Mouse (Mus musculus) limb, embryonic 12.5 days (tissue): ENCODE data around the gene Cfap70. TPM values are rescaled to one million over a fixed set of nuclear protein-coding genes. Genes with fewer than 3 reads are reported as not detected.

ENCODE experiments used
- ATAC-seq: fragments of 200-750 bp; cut with Nextera tagmentation; 2 replicates; pipeline ENCODE4 v1.8.0; 2017; ENCODE audit warnings: low read depth, moderate TSS enrichment; ENCODE audit not compliant: insufficient number of reproducible peaks, insufficient read depth, low FRiP score, low TSS enrichment
- H3K27ac ChIP-seq: fragments of 300-500 bp; sonication (generic); 2 replicates; pipeline ENCODE4 v1.5.1; 2016; ENCODE audit warnings: mild to moderate bottlenecking, moderate library complexity
- H3K27me3 ChIP-seq: fragments of 300-500 bp; sonication (generic); 2 replicates; pipeline ENCODE4 v1.6.1; 2016; ENCODE audit warnings: mild to moderate bottlenecking, moderate library complexity
- H3K36me3 ChIP-seq: fragments of 300-500 bp; sonication (generic); 2 replicates; pipeline ENCODE4 v1.6.1; 2016; ENCODE audit warnings: mild to moderate bottlenecking, moderate library complexity
- H3K4me1 ChIP-seq: fragments of 300-500 bp; sonication (generic); replicated peaks from 2 replicates; pipeline ENCODE4 v1.6.1; 2016
- H3K4me2 ChIP-seq: fragments of 300-500 bp; sonication (generic); 2 replicates; pipeline ENCODE4 v1.6.1; 2016; ENCODE audit warnings: mild to moderate bottlenecking, moderate library complexity
- H3K4me3 ChIP-seq: fragments of 300-500 bp; sonication (generic); replicated peaks from 2 replicates; pipeline ENCODE4 v1.5.1; 2016; ENCODE audit warnings: mild to moderate bottlenecking
- H3K9ac ChIP-seq: fragments of 300-500 bp; sonication (generic); replicated peaks from 2 replicates; pipeline ENCODE4 v1.6.1; 2016; ENCODE audit warnings: mild to moderate bottlenecking, moderate library complexity
- H3K9me3 ChIP-seq: fragments of 300-500 bp; sonication (generic); 2 replicates; pipeline ENCODE4 v1.6.1; 2016; ENCODE audit warnings: mild to moderate bottlenecking, moderate library complexity
- WGBS: fragments of 180-500 bp; shearing (Covaris S2); methylation state at CpG from one replicate; pipeline ENCODE4 v1.1.7; 2016; 5-methylcytosine and 5-hydroxymethylcytosine counted together
- polyA plus RNA-seq: library from polyadenylated mRNA; unstranded; fragments of >200 nt; fragmentation: Nextera tagmentation; extraction: Ambion mirVana; gene quantifications from 2 replicates; pipeline ENCODE4 v1.2.1, GENCODE M21; 2016

Gene Cfap70
- polyA plus RNA-seq: 0.21 and 0.64 TPM in 2 replicates

GRCm38 (mm10) chr14:20451765-20452331, at the start of gene Cfap70:
Gene Cfap70 (minus strand): TSS chr14:20452226.
- 0 out of 2 replicates have a peak, but pooled peaks have one; percentile 47 for ATAC-seq
- no peaks in the 10 kb centered on the region for H3K27me3 ChIP-seq
- H3K4me3 ChIP-seq: peak within 1 kb of the TSS; percentile 39
- no peak within 1 kb of the TSS for H3K27ac ChIP-seq
- peaks cover 2% of the 10 kb centered on the region; the same call in 1 of the 2 replicates for H3K4me1 ChIP-seq
- H3K4me2 ChIP-seq: peak within 1 kb of the TSS; percentile 71
- H3K36me3 ChIP-seq: peaks cover 10% of the 10 kb centered on the region
- peak within 1 kb of the TSS; percentile 47 for H3K9ac ChIP-seq
- WGBS: 6% methylated on average over 15 of the region's 15 CpGs
- no peaks in the 10 kb centered on the region for H3K9me3 ChIP-seq

- no peak for ATAC-seq
- H3K9ac ChIP-seq: no peak overlapping the region
- H3K4me2 ChIP-seq: no peak overlapping the region
- no peaks in the 10 kb centered on the region for H3K9me3 ChIP-seq
- no peak overlapping the region for H3K4me3 ChIP-seq
- H3K27ac ChIP-seq: no peak overlapping the region
- WGBS: 88% methylated on average over 3 of the region's 3 CpGs
- H3K27me3 ChIP-seq: no peaks in the 10 kb centered on the region
- H3K36me3 ChIP-seq: peaks cover 51% of the 10 kb centered on the region
- no peaks in the 10 kb centered on the region for H3K4me1 ChIP-seq
Measured at GRCm38 (mm10) chr14:20499982-20500381, 48.0 kb upstream of the Cfap70 start.

- Histone ChIP-seq H3K4me3 (no peak within 1 kb of the TSS), H3K4me1 (no peaks in the 10 kb centered on the region; the same call in 1 of the 2 replicates), H3K9me3 (no peaks in the 10 kb centered on the region), H3K36me3 (peaks cover 51% of the 10 kb centered on the region), H3K9ac (no peak within 1 kb of the TSS), H3K27me3 (no peaks in the 10 kb centered on the region), H3K27ac (no peak within 1 kb of the TSS), H3K4me2 (no peak within 1 kb of the TSS)
- ATAC-seq: no peak
- 68% methylated on average over 2 of the region's 2 CpGs for WGBS
Measured at GRCm38 (mm10) chr14:20496603-20497002, 44.6 kb upstream of the Cfap70 start, which contains the start of gene Mss51. Gene Mss51 (minus strand): TSS chr14:20496901.

- Histone ChIP-seq H3K9me3 (no peaks in the 10 kb centered on the region), H3K4me3 (no peak overlapping the region), H3K9ac (no peak overlapping the region), H3K36me3 (peaks cover 60% of the 10 kb centered on the region), H3K27ac (no peak overlapping the region), H3K27me3 (no peaks in the 10 kb centered on the region), H3K4me1 (no peaks in the 10 kb centered on the region), H3K4me2 (no peak overlapping the region)
- WGBS: 97% methylated on average over 5 of the region's 5 CpGs
- ATAC-seq: no peak
Measured at GRCm38 (mm10) chr14:20486031-20486430, 34.0 kb upstream of the Cfap70 start.

GRCm38 (mm10) chr14:20482051-20482751, 30.2 kb upstream of the Cfap70 start:
- Histone ChIP-seq H3K9ac (no peak overlapping the region), H3K27ac (no peak overlapping the region), H3K4me2 (no peak overlapping the region), H3K36me3 (peaks cover 38% of the 10 kb centered on the region), H3K9me3 (no peaks in the 10 kb centered on the region), H3K4me3 (no peak overlapping the region), H3K27me3 (no peaks in the 10 kb centered on the region), H3K4me1 (peaks cover 17% of the 10 kb centered on the region)
- no peak for ATAC-seq
- WGBS: 87% methylated on average over 7 of the region's 7 CpGs

GRCm38 (mm10) chr14:20481211-20481610, 29.2 kb upstream of the Cfap70 start:
- Histone ChIP-seq H3K9ac (no peak overlapping the region), H3K27me3 (no peaks in the 10 kb centered on the region), H3K4me2 (no peak overlapping the region), H3K9me3 (no peaks in the 10 kb centered on the region), H3K4me1 (peaks cover 23% of the 10 kb centered on the region), H3K36me3 (peaks cover 30% of the 10 kb centered on the region), H3K27ac (no peak overlapping the region), H3K4me3 (no peak overlapping the region)
- ATAC-seq: no peak
- WGBS: 30% methylated on average over 5 of the region's 5 CpGs

- no peak for ATAC-seq
- H3K27me3 ChIP-seq: no peaks in the 10 kb centered on the region
- 0 out of 2 replicates have a peak overlapping the region, but pooled peaks have one; percentile 62 for H3K27ac ChIP-seq
- peak overlapping the region; percentile 66 for H3K9ac ChIP-seq
- WGBS: 50% methylated on average over 1 of the region's 1 CpGs
- no peaks in the 10 kb centered on the region for H3K9me3 ChIP-seq
- peak overlapping the region; percentile 65 for H3K4me3 ChIP-seq
- H3K4me1 ChIP-seq: peaks cover 23% of the 10 kb centered on the region
- H3K4me2 ChIP-seq: peak overlapping the region; percentile 65
- H3K36me3 ChIP-seq: peaks cover 26% of the 10 kb centered on the region
Measured at GRCm38 (mm10) chr14:20480195-20480579, 28.2 kb upstream of the Cfap70 start.

- H3K27me3 ChIP-seq: no peaks in the 10 kb centered on the region
Measured at GRCm38 (mm10) chr14:20479291-20480194, 27.5 kb upstream of the Cfap70 start, which contains the start of gene Anxa7. Gene Anxa7 (minus strand): TSS chr14:20480133.

GRCm38 (mm10) chr14:20478801-20479200, 26.8 kb upstream of the Cfap70 start:
- 4% methylated on average over 7 of the region's 7 CpGs for WGBS
- Histone ChIP-seq H3K27ac (no peak overlapping the region), H3K4me3 (peak overlapping the region; percentile 65), H3K36me3 (peaks cover 13% of the 10 kb centered on the region; the same call in 1 of the 2 replicates), H3K9me3 (no peaks in the 10 kb centered on the region), H3K9ac (no peak overlapping the region), H3K27me3 (no peaks in the 10 kb centered on the region), H3K4me1 (peaks cover 23% of the 10 kb centered on the region), H3K4me2 (peak overlapping the region; percentile 65)
- no peak for ATAC-seq

More at GRCm38 (mm10) chr14:20479291-20480194, 27.5 kb upstream of the Cfap70 start, which contains the start of gene Anxa7:
- peak; percentile 84 for ATAC-seq
- Histone ChIP-seq H3K27ac (peak within 1 kb of the TSS; percentile 62; the same call in 1 of the 2 replicates), H3K4me3 (peak within 1 kb of the TSS; percentile 65), H3K4me1 (peaks cover 23% of the 10 kb centered on the region), H3K4me2 (peak within 1 kb of the TSS; percentile 65), H3K36me3 (peaks cover 20% of the 10 kb centered on the region; the same call in 1 of the 2 replicates), H3K9ac (peak within 1 kb of the TSS; percentile 66), H3K9me3 (no peaks in the 10 kb centered on the region)
- under 1% methylated on average over 48 of the region's 48 CpGs for WGBS

- 0 out of 2 replicates have a peak, but pooled peaks cover 8% of the 10 kb centered on the region for H3K36me3 ChIP-seq
- no peaks in the 10 kb centered on the region for H3K27me3 ChIP-seq
- H3K4me1 ChIP-seq: peaks cover 23% of the 10 kb centered on the region
- WGBS: 22% methylated on average over 3 of the region's 3 CpGs
- no peak for ATAC-seq
- no peak overlapping the region for H3K9ac ChIP-seq
- H3K27ac ChIP-seq: no peak overlapping the region
- no peaks in the 10 kb centered on the region for H3K9me3 ChIP-seq
- H3K4me2 ChIP-seq: peak overlapping the region; percentile 65
- H3K4me3 ChIP-seq: peak overlapping the region; percentile 65; the same call in 1 of the 2 replicates
Measured at GRCm38 (mm10) chr14:20478385-20478784, 26.4 kb upstream of the Cfap70 start.
